22 mouse cellular contexts compared by ENCODE assay signal in the genomic region with DNA sequence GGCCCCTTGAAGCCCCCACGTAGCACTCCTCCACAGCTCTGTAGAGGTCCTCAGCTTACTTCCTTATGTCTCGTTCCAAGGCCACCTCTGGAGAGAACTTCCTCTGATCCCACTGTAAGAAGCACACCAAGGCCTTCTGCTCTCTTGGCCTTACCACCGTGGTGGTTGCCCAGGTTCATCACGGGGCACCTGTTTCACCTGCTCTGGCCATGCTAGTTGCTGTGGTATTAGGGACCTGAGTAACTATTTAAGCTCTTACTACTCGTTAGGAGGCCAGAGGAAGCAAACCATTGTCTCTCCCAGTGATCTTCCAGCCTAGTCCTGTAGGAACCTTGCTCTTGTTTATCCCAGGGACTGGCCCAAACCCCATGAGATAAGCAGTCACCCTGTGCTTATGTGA. TPM values are rescaled to one million over a fixed set of nuclear protein-coding genes. Genes with fewer than 3 reads are reported as not detected.
DNase-seq lines count a peak whose midpoint lies in the region; ATAC-seq lines count a peak whose summit lies in the region.
"Had no signal": no experiment of that assay in that cellular context is flagged by ENCODE, and none has a peak within 500 bp of the region (broad histone marks: within the 10 kb centered on the region; RNA-seq: fewer than 3 reads in every experiment).

No protein-coding gene starts in this region.

- no peak overlapping the region for H3K4me2 ChIP-seq in forebrain, embryonic 11.5 days (ENCODE audit: low read depth, low read length, severe bottlenecking)
- no peak overlapping the region for H3K4me2 ChIP-seq in hindbrain, embryonic 13.5 days
- no peak overlapping the region for H3K4me2 ChIP-seq in neural tube, embryonic 11.5 days (ENCODE audit: low read depth)
- H3K4me2 ChIP-seq: forebrain, embryonic 15.5 days; heart, embryonic 13.5 days; intestine, embryonic 15.5 days had no signal

- ATAC-seq in forebrain, embryonic 11.5 days (replicated peaks; ENCODE audit: low FRiP score), result no peak
- no peak for ATAC-seq in hindbrain, embryonic 13.5 days (ENCODE audit: low FRiP score)
- ATAC-seq in neural tube, embryonic 11.5 days (ENCODE audit: insufficient read depth, low FRiP score, low TSS enrichment), result no peak
- ATAC-seq: forebrain, embryonic 15.5 days; hindbrain, embryonic 16.5 days; intestine, embryonic 15.5 days; Patski had no signal

- no peak overlapping the region for H3K4me3 ChIP-seq in forebrain, embryonic 10.5 days
- no peak overlapping the region for H3K4me3 ChIP-seq in forebrain, embryonic 11.5 days (ENCODE audit: low read depth, low read length)
- H3K4me3 ChIP-seq in hindbrain, embryonic 10.5 days, result no peak overlapping the region
- H3K4me3 ChIP-seq in hindbrain, embryonic 13.5 days, result no peak overlapping the region
- H3K4me3 ChIP-seq in neural tube, embryonic 11.5 days (ENCODE audit: low read depth, low read length), result no peak overlapping the region
- H3K4me3 ChIP-seq: forebrain, embryonic 12.5 days; forebrain, embryonic 15.5 days; heart, adult 2 months; heart, embryonic 13.5 days; hindbrain, embryonic 12.5 days; intestine, embryonic 15.5 days had no signal

- H3K36me3 ChIP-seq in forebrain, embryonic 10.5 days (replicated peaks), result no peaks in the 10 kb centered on the region
- H3K36me3 ChIP-seq in forebrain, embryonic 11.5 days (ENCODE audit: control insufficient read depth, insufficient read depth, low read length), result no peaks in the 10 kb centered on the region
- no peaks in the 10 kb centered on the region for H3K36me3 ChIP-seq in hindbrain, embryonic 10.5 days
- no peaks in the 10 kb centered on the region for H3K36me3 ChIP-seq in hindbrain, embryonic 13.5 days
- H3K36me3 ChIP-seq in neural tube, embryonic 11.5 days (ENCODE audit: control insufficient read depth, insufficient read depth, low read length), result no peaks in the 10 kb centered on the region
- H3K36me3 ChIP-seq: forebrain, embryonic 12.5 days; forebrain, embryonic 15.5 days; heart, embryonic 13.5 days; hindbrain, embryonic 12.5 days; intestine, embryonic 15.5 days had no signal

- no peaks in the 10 kb centered on the region for H3K27me3 ChIP-seq in forebrain, embryonic 10.5 days (ENCODE audit: poor library complexity, severe bottlenecking)
- H3K27me3 ChIP-seq in forebrain, embryonic 11.5 days (ENCODE audit: control insufficient read depth, insufficient read depth, low read length), result no peaks in the 10 kb centered on the region
- no peaks in the 10 kb centered on the region for H3K27me3 ChIP-seq in hindbrain, embryonic 10.5 days (ENCODE audit: insufficient read depth, poor library complexity, severe bottlenecking)
- H3K27me3 ChIP-seq in hindbrain, embryonic 13.5 days, result no peaks in the 10 kb centered on the region
- H3K27me3 ChIP-seq in neural tube, embryonic 11.5 days (ENCODE audit: control insufficient read depth, insufficient read depth, low read length), result no peaks in the 10 kb centered on the region
- H3K27me3 ChIP-seq: forebrain, embryonic 12.5 days; forebrain, embryonic 15.5 days; hindbrain, embryonic 12.5 days; intestine, embryonic 15.5 days; Patski had no signal

- 90% methylated on average over 5 of the region's 5 CpGs for WGBS in forebrain, embryonic 10.5 days
- 91% methylated on average over 5 of the region's 5 CpGs for WGBS in forebrain, embryonic 11.5 days
- WGBS in hindbrain, embryonic 10.5 days, result 88% methylated on average over 5 of the region's 5 CpGs
- 89% methylated on average over 5 of the region's 5 CpGs for WGBS in hindbrain, embryonic 13.5 days
- 85% methylated on average over 5 of the region's 5 CpGs for WGBS in neural tube, embryonic 11.5 days

- no peak for DNase-seq in forebrain, embryonic 10.5 days (ENCODE audit: extremely low spot score, low spot score)
- no peak for DNase-seq in forebrain, embryonic 11.5 days (ENCODE audit: low spot score)
- DNase-seq in hindbrain, embryonic 10.5 days (ENCODE audit: low spot score), result no peak
- DNase-seq in neural tube, embryonic 11.5 days (ENCODE audit: low spot score), result peak; percentile 6
- DNase-seq in neural tube, embryonic 10.5 days (ENCODE audit: extremely low spot score, low spot score), result no peak
- DNase-seq: adrenal gland, postnatal 10 days; adrenal gland, postnatal 36 days; cerebellum, adult 18-20 months; cerebellum, adult 9-10 months; cerebellum, postnatal 14 days; heart, adult 2 months; heart, postnatal 14 days; heart, postnatal 4 days had no signal

- peaks cover 25% of the 10 kb centered on the region for H3K4me1 ChIP-seq in forebrain, embryonic 10.5 days
- peaks cover 7% of the 10 kb centered on the region for H3K4me1 ChIP-seq in forebrain, embryonic 11.5 days (replicated peaks; ENCODE audit: control insufficient read depth, insufficient read depth, low read length)
- H3K4me1 ChIP-seq in hindbrain, embryonic 10.5 days (replicated peaks), result peaks cover 21% of the 10 kb centered on the region
- peaks cover 17% of the 10 kb centered on the region for H3K4me1 ChIP-seq in hindbrain, embryonic 13.5 days (replicated peaks)
- peaks cover 6% of the 10 kb centered on the region; the same call in 1 of the 2 replicates for H3K4me1 ChIP-seq in neural tube, embryonic 11.5 days (ENCODE audit: control insufficient read depth, insufficient read depth, low read length)

- H3K9me3 ChIP-seq in forebrain, embryonic 10.5 days, result peaks cover 5% of the 10 kb centered on the region; the same call in 1 of the 2 replicates
- H3K9me3 ChIP-seq in forebrain, embryonic 11.5 days (ENCODE audit: control insufficient read depth, low read length), result no peaks in the 10 kb centered on the region
- no peaks in the 10 kb centered on the region for H3K9me3 ChIP-seq in hindbrain, embryonic 10.5 days
- H3K9me3 ChIP-seq in hindbrain, embryonic 13.5 days, result no peaks in the 10 kb centered on the region; the same call in 1 of the 2 replicates
- no peaks in the 10 kb centered on the region for H3K9me3 ChIP-seq in neural tube, embryonic 11.5 days (ENCODE audit: control insufficient read depth, low read length)
- H3K9me3 ChIP-seq: forebrain, embryonic 12.5 days; forebrain, embryonic 15.5 days; heart, embryonic 13.5 days; hindbrain, embryonic 12.5 days; intestine, embryonic 15.5 days had no signal

- no peak overlapping the region for H3K9ac ChIP-seq in forebrain, embryonic 11.5 days (ENCODE audit: low read length)
- no peak overlapping the region for H3K9ac ChIP-seq in hindbrain, embryonic 13.5 days
- no peak overlapping the region for H3K9ac ChIP-seq in neural tube, embryonic 11.5 days (ENCODE audit: low read length)
- H3K9ac ChIP-seq: forebrain, embryonic 12.5 days; forebrain, embryonic 15.5 days; heart, embryonic 13.5 days; hindbrain, embryonic 12.5 days; intestine, embryonic 15.5 days had no signal

- H3K27ac ChIP-seq in forebrain, embryonic 10.5 days, result 0 out of 2 replicates have a peak overlapping the region, but pooled peaks have one; percentile 85
- no peak overlapping the region for H3K27ac ChIP-seq in forebrain, embryonic 11.5 days (ENCODE audit: low read depth, low read length)
- H3K27ac ChIP-seq in hindbrain, embryonic 10.5 days, result peak overlapping the region; percentile 86
- H3K27ac ChIP-seq in hindbrain, embryonic 13.5 days, result no peak overlapping the region
- no peak overlapping the region for H3K27ac ChIP-seq in neural tube, embryonic 11.5 days (ENCODE audit: low read depth, low read length)
- H3K27ac ChIP-seq: forebrain, embryonic 12.5 days; forebrain, embryonic 15.5 days; heart, adult 2 months; heart, embryonic 13.5 days; hindbrain, embryonic 12.5 days; intestine, embryonic 15.5 days had no signal

RNA-seq across cellular contexts. Expression of a gene that starts 1.2 kb away (rescaled TPM):
- 1.4 and 2.0 TPM in 2 replicates for polyA plus RNA-seq in forebrain, embryonic 10.5 days (2016; fragmentation: Nextera tagmentation; extraction: Ambion mirVana)
- 0.96 and 1.3 TPM in 2 replicates for polyA plus RNA-seq in forebrain, embryonic 11.5 days (2014; fragmentation: Nextera tagmentation; extraction: Ambion mirVana)
- 0.90 and 2.5 TPM in 2 replicates for polyA plus RNA-seq in hindbrain, embryonic 10.5 days (2016; fragmentation: Nextera tagmentation; extraction: Ambion mirVana)
- polyA plus RNA-seq in hindbrain, embryonic 13.5 days (2015; fragmentation: Nextera tagmentation; extraction: Ambion mirVana), result 2.1 and 2.8 TPM in 2 replicates
- polyA plus RNA-seq in neural tube, embryonic 11.5 days (2014; fragmentation: Nextera tagmentation; extraction: Ambion mirVana), result 0.38 and 0.52 TPM in 2 replicates
- polyA plus RNA-seq: heart, embryonic 13.5 days; heart, embryonic 16.5 days; Patski had no signal

RNA-seq across cellular contexts. Expression of a gene that starts 29.5 kb away (rescaled TPM):
- 24.8 and 27.2 TPM in 2 replicates for polyA plus RNA-seq in forebrain, embryonic 10.5 days (2016; fragmentation: Nextera tagmentation; extraction: Ambion mirVana)
- 28.0 and 28.6 TPM in 2 replicates for polyA plus RNA-seq in forebrain, embryonic 11.5 days (2014; fragmentation: Nextera tagmentation; extraction: Ambion mirVana)
- polyA plus RNA-seq in hindbrain, embryonic 10.5 days (2016; fragmentation: Nextera tagmentation; extraction: Ambion mirVana), result 28.8 and 31.8 TPM in 2 replicates
- 28.7 and 30.9 TPM in 2 replicates for polyA plus RNA-seq in hindbrain, embryonic 13.5 days (2015; fragmentation: Nextera tagmentation; extraction: Ambion mirVana)
- 30.5 and 31.3 TPM in 2 replicates for polyA plus RNA-seq in neural tube, embryonic 11.5 days (2014; fragmentation: Nextera tagmentation; extraction: Ambion mirVana)

RNA-seq across cellular contexts. Expression of a gene that starts 50.6 kb away (rescaled TPM):
- 215 and 222 TPM in 2 replicates for polyA plus RNA-seq in forebrain, embryonic 10.5 days (2016; fragmentation: Nextera tagmentation; extraction: Ambion mirVana)
- 245 and 247 TPM in 2 replicates for polyA plus RNA-seq in forebrain, embryonic 11.5 days (2014; fragmentation: Nextera tagmentation; extraction: Ambion mirVana)
- 210 and 212 TPM in 2 replicates for polyA plus RNA-seq in hindbrain, embryonic 10.5 days (2016; fragmentation: Nextera tagmentation; extraction: Ambion mirVana)
- 182 and 183 TPM in 2 replicates for polyA plus RNA-seq in hindbrain, embryonic 13.5 days (2015; fragmentation: Nextera tagmentation; extraction: Ambion mirVana)
- polyA plus RNA-seq in neural tube, embryonic 11.5 days (2014; fragmentation: Nextera tagmentation; extraction: Ambion mirVana), result 255 and 261 TPM in 2 replicates

Comparison
In these comparisons a context has a peak if more than half of its experiments do, and no peak if none do; other contexts are left out.
1. H3K27ac ChIP-seq: peak in forebrain, embryonic 10.5 days (single experiment) and hindbrain, embryonic 10.5 days (single experiment); none in forebrain, embryonic 11.5 days (single experiment), hindbrain, embryonic 13.5 days (single experiment) and neural tube, embryonic 11.5 days (single experiment).